Mouse (Mus musculus): Measurements from ENCODE around the gene Tbrg1. TPM values are rescaled to one million over a fixed set of nuclear protein-coding genes. Genes with fewer than 3 reads are reported as not detected.

Tbrg1 gene
- polyA plus RNA-seq, 2 experiments = 23.1 to 47.0 TPM

DNA sequence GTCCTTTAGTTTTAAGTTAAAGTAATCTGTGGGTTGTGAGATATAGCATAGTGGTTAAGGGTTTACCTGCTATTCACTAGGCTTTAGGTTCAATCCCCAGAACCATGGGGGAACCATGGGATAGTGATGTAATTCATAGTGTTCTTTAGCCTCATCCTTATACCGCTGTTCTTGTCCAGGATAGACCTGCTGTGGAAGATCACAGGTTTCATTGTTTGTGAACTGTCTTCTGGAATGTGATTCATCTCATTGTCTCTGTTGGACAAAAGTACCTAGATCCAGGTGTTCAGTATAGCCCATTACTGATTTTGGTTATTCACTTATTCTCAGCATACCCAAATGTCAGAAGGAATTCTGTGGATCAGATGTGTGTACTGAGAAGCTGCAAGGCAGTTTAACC lies 29.8 kb downstream of the Tbrg1 start:
- 77% methylated on average over 1 of the region's 1 CpGs for WGBS (ENCODE audit: insufficient replicate concordance)
- no peaks in the 10 kb centered on the region for H3K27me3 ChIP-seq (ENCODE audit: control insufficient read depth, insufficient read depth, low read length)
- TF ChIP-seq EP300 (IDR thresholded peaks at IDR 0.05; ENCODE audit: low read depth) (no peak), CTCF (IDR thresholded peaks at IDR 0.05; ENCODE audit: low read depth) (no peak)
- DNase-seq (ENCODE audit: low read depth in 3 of 3, low spot score in 3 of 3) (no peak), ATAC-seq (ENCODE audit: insufficient read depth) (no peak)
- H3K9ac ChIP-seq (replicated peaks) = no peak overlapping the region
- no peaks in the 10 kb centered on the region for H3K4me1 ChIP-seq (replicated peaks; ENCODE audit: control insufficient read depth in 2 of 2, insufficient read depth in 2 of 2, low read length in 1 of 2)
- H3K9me3 ChIP-seq (ENCODE audit: control insufficient read depth, low read length) = no peaks in the 10 kb centered on the region
- H3K4me2 ChIP-seq (ENCODE audit: low read depth) = no peak overlapping the region
- H3K4me3 ChIP-seq (ENCODE audit: insufficient read depth in 1 of 2, low read depth in 2 of 2, low read length in 2 of 2) = no peak overlapping the region
- no peaks in the 10 kb centered on the region for H3K36me3 ChIP-seq (replicated peaks; ENCODE audit: control insufficient read depth, insufficient read depth, low read depth)
- no peak overlapping the region for H3K27ac ChIP-seq

DNA sequence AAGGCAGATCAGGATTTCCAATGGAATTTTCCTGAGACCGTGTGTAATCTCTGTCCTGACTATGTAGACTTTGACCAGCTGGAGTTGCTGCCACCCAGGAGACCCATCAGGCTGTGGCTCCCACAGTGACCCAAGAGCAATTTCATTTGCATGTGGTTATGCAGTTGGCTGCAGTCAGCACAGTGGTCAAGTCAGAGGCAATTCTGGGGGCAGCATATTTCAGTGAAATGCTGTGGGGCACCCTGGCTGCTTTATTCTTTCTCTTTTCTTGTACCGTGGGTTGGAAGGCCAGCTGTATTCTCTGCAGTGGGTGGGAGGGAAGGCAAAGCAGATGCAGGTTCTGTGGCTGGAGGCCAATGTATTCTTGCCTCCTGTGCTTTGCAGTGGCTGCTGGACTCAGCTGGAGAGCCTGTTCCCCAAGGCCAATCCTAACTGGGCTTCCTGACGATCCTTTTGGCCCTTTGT lies 31.0 kb downstream of the Tbrg1 start:
- Histone ChIP-seq H3K36me3 (replicated peaks; ENCODE audit: control insufficient read depth, insufficient read depth, low read depth) (no peaks in the 10 kb centered on the region), H3K4me1 (replicated peaks; ENCODE audit: control insufficient read depth in 2 of 2, insufficient read depth in 2 of 2, low read length in 1 of 2) (no peaks in the 10 kb centered on the region), H3K9ac (replicated peaks) (no peak overlapping the region), H3K27ac (no peak overlapping the region), H3K27me3 (ENCODE audit: control insufficient read depth, insufficient read depth, low read length) (no peaks in the 10 kb centered on the region), H3K9me3 (ENCODE audit: control insufficient read depth, low read length) (no peaks in the 10 kb centered on the region), H3K4me3 (ENCODE audit: insufficient read depth in 1 of 2, low read depth in 2 of 2, low read length in 2 of 2) (no peak overlapping the region), H3K4me2 (ENCODE audit: low read depth) (no peak overlapping the region)
- WGBS (ENCODE audit: insufficient replicate concordance) = 30% methylated on average over 3 of the region's 3 CpGs
- ATAC-seq (ENCODE audit: insufficient read depth) (no peak), DNase-seq (ENCODE audit: low read depth in 3 of 3, low spot score in 3 of 3) (no peak)
- no peak for TF ChIP-seq CTCF (IDR thresholded peaks at IDR 0.05; ENCODE audit: low read depth)
- TF ChIP-seq EP300 (IDR thresholded peaks at IDR 0.05; ENCODE audit: low read depth) = no peak

- no peaks in the 10 kb centered on the region for H3K36me3 ChIP-seq (replicated peaks; ENCODE audit: control insufficient read depth, insufficient read depth, low read depth)
- H3K27me3 ChIP-seq (ENCODE audit: control insufficient read depth, insufficient read depth, low read length) = no peaks in the 10 kb centered on the region
- no peak for DNase-seq (ENCODE audit: low read depth in 3 of 3, low spot score in 3 of 3)
- no peak for ATAC-seq (ENCODE audit: insufficient read depth)
- no peak overlapping the region for H3K4me3 ChIP-seq (ENCODE audit: insufficient read depth in 1 of 2, low read depth in 2 of 2, low read length in 2 of 2)
- no peaks in the 10 kb centered on the region for H3K9me3 ChIP-seq (ENCODE audit: control insufficient read depth, low read length)
- H3K9ac ChIP-seq (replicated peaks) = no peak overlapping the region
- H3K27ac ChIP-seq = no peak overlapping the region
- H3K4me1 ChIP-seq (replicated peaks; ENCODE audit: control insufficient read depth in 2 of 2, insufficient read depth in 2 of 2, low read length in 1 of 2) = no peaks in the 10 kb centered on the region
- WGBS (ENCODE audit: insufficient replicate concordance) = 59% methylated on average over 7 of the region's 7 CpGs
- TF ChIP-seq EP300 (IDR thresholded peaks at IDR 0.05; ENCODE audit: low read depth) (no peak), CTCF (IDR thresholded peaks at IDR 0.05; ENCODE audit: low read depth) (no peak)
- no peak overlapping the region for H3K4me2 ChIP-seq (ENCODE audit: low read depth)
Measured at GRCm38 (mm10) chr9:37625641-37626040, 31.5 kb downstream of the Tbrg1 start.

DNA sequence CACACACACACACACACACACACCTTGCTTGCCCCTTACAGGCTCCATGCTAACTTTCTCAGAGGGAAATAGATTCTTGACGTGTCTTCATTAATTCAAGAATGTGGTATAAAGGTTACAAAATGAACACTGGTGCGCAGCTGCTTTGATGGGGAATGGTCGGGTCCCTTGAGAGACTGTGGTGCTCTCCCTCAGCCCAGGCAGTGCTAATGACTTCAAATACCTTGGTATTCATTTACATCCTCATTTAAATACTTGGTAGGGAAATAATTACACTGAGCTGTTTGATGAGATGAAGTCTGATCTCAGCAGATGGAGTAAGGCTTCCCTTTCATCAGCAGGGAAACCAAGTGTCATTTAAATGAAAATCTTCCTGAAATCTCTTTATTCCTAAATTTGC lies 32.0 kb downstream of the Tbrg1 start:
- Histone ChIP-seq H3K4me2 (ENCODE audit: low read depth) (no peak overlapping the region), H3K27me3 (ENCODE audit: control insufficient read depth, insufficient read depth, low read length) (no peaks in the 10 kb centered on the region), H3K4me1 (replicated peaks; ENCODE audit: control insufficient read depth in 2 of 2, insufficient read depth in 2 of 2, low read length in 1 of 2) (no peaks in the 10 kb centered on the region), H3K9me3 (ENCODE audit: control insufficient read depth, low read length) (no peaks in the 10 kb centered on the region), H3K36me3 (replicated peaks; ENCODE audit: control insufficient read depth, insufficient read depth, low read depth) (no peaks in the 10 kb centered on the region), H3K27ac (no peak overlapping the region), H3K4me3 (ENCODE audit: insufficient read depth in 1 of 2, low read depth in 2 of 2, low read length in 2 of 2) (no peak overlapping the region), H3K9ac (replicated peaks) (no peak overlapping the region)
- no peak for DNase-seq (ENCODE audit: low read depth in 3 of 3, low spot score in 3 of 3)
- 62% methylated on average over 3 of the region's 3 CpGs for WGBS (ENCODE audit: insufficient replicate concordance)
- TF ChIP-seq EP300 (IDR thresholded peaks at IDR 0.05; ENCODE audit: low read depth) (no peak), CTCF (IDR thresholded peaks at IDR 0.05; ENCODE audit: low read depth) (no peak)
- no peak for ATAC-seq (ENCODE audit: insufficient read depth)

- no peaks in the 10 kb centered on the region for H3K9me3 ChIP-seq (ENCODE audit: control insufficient read depth, low read length)
- H3K9ac ChIP-seq (replicated peaks) = no peak overlapping the region
- no peak overlapping the region for H3K4me3 ChIP-seq (ENCODE audit: insufficient read depth in 1 of 2, low read depth in 2 of 2, low read length in 2 of 2)
- H3K36me3 ChIP-seq (replicated peaks; ENCODE audit: control insufficient read depth, insufficient read depth, low read depth) = no peaks in the 10 kb centered on the region
- 62% methylated on average over 1 of the region's 1 CpGs for WGBS (ENCODE audit: insufficient replicate concordance)
- H3K4me2 ChIP-seq (ENCODE audit: low read depth) = no peak overlapping the region
- H3K4me1 ChIP-seq (replicated peaks; ENCODE audit: control insufficient read depth in 2 of 2, insufficient read depth in 2 of 2, low read length in 1 of 2) = no peaks in the 10 kb centered on the region
- ATAC-seq (ENCODE audit: insufficient read depth) (no peak), DNase-seq (ENCODE audit: low read depth in 3 of 3, low spot score in 3 of 3) (no peak)
- no peak overlapping the region for H3K27ac ChIP-seq
- H3K27me3 ChIP-seq (ENCODE audit: control insufficient read depth, insufficient read depth, low read length) = no peaks in the 10 kb centered on the region
- no peak for TF ChIP-seq CTCF (IDR thresholded peaks at IDR 0.05; ENCODE audit: low read depth)
- no peak for TF ChIP-seq EP300 (IDR thresholded peaks at IDR 0.05; ENCODE audit: low read depth)
Measured at GRCm38 (mm10) chr9:37624502-37624901, 32.6 kb downstream of the Tbrg1 start.
